Mouse (Mus musculus) C2C12 (cell line): Measurements from ENCODE around the gene Mgat4b.

ENCODE experiments used
- CEBPB ChIP-seq: IDR thresholded peaks from one replicate; pipeline ENCODE4 v1.6.1; 2011; ENCODE audit warnings: low read depth, mild to moderate bottlenecking, control low read depth, moderate library complexity
- CTCF ChIP-seq: IDR thresholded peaks from one replicate; pipeline ENCODE4 v1.5.1; 2011; ENCODE audit not compliant: control insufficient read depth, insufficient read depth, insufficient read length
- MAX ChIP-seq: IDR thresholded peaks from one replicate; pipeline ENCODE4 v1.6.1; 2011; ENCODE audit warnings: mild to moderate bottlenecking, control low read depth
- MYOG ChIP-seq: IDR thresholded peaks from one replicate; pipeline ENCODE4 v1.6.1; 2011; ENCODE audit not compliant: control insufficient read depth, insufficient read length; ENCODE audit errors: extremely low read depth
- USF1 ChIP-seq: IDR thresholded peaks from one replicate; pipeline ENCODE4 v1.6.1; 2011; ENCODE audit warnings: low read depth, mild to moderate bottlenecking, control low read depth, moderate library complexity

DNA sequence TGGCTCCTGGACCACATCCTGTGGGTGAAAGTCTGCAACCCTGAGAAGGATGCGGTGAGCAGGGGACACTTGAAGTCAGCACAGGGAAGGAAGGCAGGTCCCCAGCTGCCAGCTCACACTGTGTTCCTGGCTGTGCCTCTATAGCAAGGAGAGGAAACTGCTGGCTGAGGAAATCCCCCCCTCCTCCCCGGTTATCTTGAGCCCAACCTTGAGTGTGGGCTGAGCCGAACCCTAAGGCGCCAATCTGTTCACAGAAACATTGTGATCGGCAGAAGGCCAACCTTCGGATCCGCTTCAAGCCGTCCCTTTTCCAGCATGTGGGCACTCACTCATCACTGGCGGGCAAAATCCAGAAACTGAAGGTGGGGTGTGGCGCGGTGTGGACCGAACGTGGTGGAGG lies 22.3 kb downstream of the Mgat4b start:
- TF ChIP-seq CTCF, result no peak
- no peak for TF ChIP-seq USF1
- TF ChIP-seq CEBPB, result no peak
- TF ChIP-seq MYOG, result no peak
- no peak for TF ChIP-seq MAX
